9 mouse cellular contexts compared by ENCODE assay signal in the genomic region with DNA sequence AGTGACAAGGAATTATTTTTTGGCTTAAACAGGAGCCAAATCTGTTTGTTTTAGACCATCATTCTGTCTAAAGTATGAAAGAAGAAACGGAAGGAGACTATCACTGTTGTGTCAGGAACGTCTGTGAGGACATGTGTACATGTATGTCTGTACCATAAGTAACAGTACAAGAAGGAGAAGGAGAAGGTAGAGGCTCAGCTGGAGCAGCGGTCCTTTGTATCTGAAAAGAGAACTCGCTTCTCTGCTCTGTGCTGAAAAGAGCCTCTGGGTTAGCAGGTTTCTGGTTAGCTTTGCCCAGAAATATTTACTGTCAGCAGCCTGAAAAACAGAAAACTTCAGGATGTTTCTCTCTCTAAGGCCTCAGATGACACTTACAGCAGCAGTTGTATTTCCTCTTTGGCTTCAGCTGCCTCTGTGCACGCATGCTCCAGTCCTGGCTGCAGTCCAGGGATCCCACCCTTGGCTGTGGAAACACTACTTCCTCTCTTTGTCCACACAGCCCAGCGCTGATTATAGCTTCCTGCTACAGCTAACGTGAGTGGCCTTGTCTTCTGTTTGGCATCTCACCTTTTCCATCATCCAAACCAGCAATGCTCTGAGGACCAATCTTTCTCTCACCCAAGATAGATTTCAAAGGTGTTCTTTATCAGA.
DNase-seq lines count a peak whose midpoint lies in the region; ATAC-seq lines count a peak whose summit lies in the region.
"Had no signal": no experiment of that assay in that cellular context is flagged by ENCODE, and none has a peak within 500 bp of the region (broad histone marks: within the 10 kb centered on the region; RNA-seq: fewer than 3 reads in every experiment).

No protein-coding gene starts in this region.

- H3K27ac ChIP-seq in kidney, embryonic 14.5 days (ENCODE audit: low read depth, low read length) = peak overlapping the region; percentile 44; the same call in 1 of the 2 replicates
- H3K27ac ChIP-seq in liver, embryonic 15.5 days (replicated peaks) = no peak overlapping the region
- H3K27ac ChIP-seq: embryonic facial prominence, embryonic 12.5 days had no signal

- peak; percentile 38 for DNase-seq in embryo, embryonic 10 days (ENCODE audit: low spot score)
- DNase-seq in embryo, embryonic 9.5 days (ENCODE audit: extremely low spot score) = no peak
- DNase-seq in adrenal gland, postnatal 14 days = peak; percentile 84
- DNase-seq in heart, adult 18-20 months = peak; percentile 90 to 95
- peak; percentile 27 to 50 for DNase-seq in right cerebral cortex, adult 2 months (ENCODE audit: low spot score in 2 of 2)

- H3K4me1 ChIP-seq in kidney, embryonic 14.5 days (ENCODE audit: control insufficient read depth, insufficient read depth, low read length) = 0 out of 2 replicates have a peak, but pooled peaks cover 5% of the 10 kb centered on the region
- H3K4me1 ChIP-seq in liver, embryonic 15.5 days (replicated peaks) = no peaks in the 10 kb centered on the region

- no peaks in the 10 kb centered on the region for H3K9me3 ChIP-seq in kidney, embryonic 14.5 days (ENCODE audit: control insufficient read depth, low read length)
- no peaks in the 10 kb centered on the region for H3K9me3 ChIP-seq in liver, embryonic 15.5 days (replicated peaks)
- H3K9me3 ChIP-seq: embryonic facial prominence, embryonic 12.5 days had no signal

- H3K4me2 ChIP-seq in kidney, embryonic 14.5 days (replicated peaks; ENCODE audit: low read depth, low read length) = no peak overlapping the region
- H3K4me2 ChIP-seq in liver, embryonic 15.5 days = no peak overlapping the region
- H3K4me2 ChIP-seq: embryonic facial prominence, embryonic 12.5 days had no signal

- H3K36me3 ChIP-seq in kidney, embryonic 14.5 days (ENCODE audit: control insufficient read depth, insufficient read depth, low read length) = no peaks in the 10 kb centered on the region
- no peaks in the 10 kb centered on the region for H3K36me3 ChIP-seq in liver, embryonic 15.5 days (replicated peaks)
- H3K36me3 ChIP-seq: embryonic facial prominence, embryonic 12.5 days had no signal

- no peak overlapping the region for H3K4me3 ChIP-seq in kidney, embryonic 14.5 days (ENCODE audit: low read length)
- H3K4me3 ChIP-seq in liver, embryonic 15.5 days (replicated peaks) = no peak overlapping the region
- H3K4me3 ChIP-seq: embryonic facial prominence, embryonic 12.5 days had no signal

- ATAC-seq in kidney, embryonic 14.5 days (ENCODE audit: low FRiP score, low TSS enrichment) = peak; percentile 73
- peak; percentile 74 for ATAC-seq in liver, embryonic 15.5 days (ENCODE audit: insufficient read depth)
- ATAC-seq in inflammation-experienced regulatory T-cells, adult 6 months = no peak

- H3K27me3 ChIP-seq in kidney, embryonic 14.5 days (ENCODE audit: control insufficient read depth, insufficient read depth, low read length) = no peaks in the 10 kb centered on the region
- no peaks in the 10 kb centered on the region for H3K27me3 ChIP-seq in liver, embryonic 15.5 days
- H3K27me3 ChIP-seq: embryonic facial prominence, embryonic 12.5 days had no signal

- H3K9ac ChIP-seq in kidney, embryonic 14.5 days (ENCODE audit: low read depth, low read length) = no peak overlapping the region
- H3K9ac ChIP-seq in liver, embryonic 15.5 days = no peak overlapping the region
- H3K9ac ChIP-seq: embryonic facial prominence, embryonic 12.5 days had no signal

- 51% methylated on average over 7 of the region's 7 CpGs for WGBS in kidney, embryonic 14.5 days
- WGBS in liver, embryonic 15.5 days (ENCODE audit: insufficient replicate concordance) = 20% methylated on average over 7 of the region's 7 CpGs
